Mouse (Mus musculus) cortical plate, adult 2 months (tissue): ENCODE results near the gene Cux2.

Experiments
- CTCF ChIP-seq: fragments of 200-500 bp; IDR thresholded peaks from 2 replicates; pipeline ENCODE4 v1.5.1; 2011; ENCODE audit warnings: mild to moderate bottlenecking, control low read depth, low read length; ENCODE audit not compliant: insufficient read depth; ENCODE audit errors: extremely low read depth
- POLR2A ChIP-seq: fragments of 200-500 bp; IDR thresholded peaks from 2 replicates; pipeline ENCODE4 v1.6.1; 2011; ENCODE audit warnings: mild to moderate bottlenecking, low read length, control low read depth; ENCODE audit not compliant: insufficient read depth; ENCODE audit errors: extremely low read depth

GRCm38 (mm10) chr5:121834991-121835747, 214.7 kb downstream of the Cux2 start:
- TF ChIP-seq POLR2A (no peak), CTCF (no peak)
